In genomic region chr19:30549044-30549853, GRCm38 (mm10) we compare ENCODE assay signal across 8 mouse cellular contexts. TPM values are rescaled to one million over a fixed set of nuclear protein-coding genes. Genes with fewer than 3 reads are reported as not detected.
DNase-seq lines count a peak whose midpoint lies in the region; ATAC-seq and TF ChIP-seq lines count a peak whose summit lies in the region.

Gene Dkk1, minus strand, starts transcription at chr19:30549665.

- H3K4me3 ChIP-seq in kidney, postnatal 0 days (replicated peaks; ENCODE audit: low read depth, low read length): peak within 1 kb of the TSS; percentile 46

- H3K9me3 ChIP-seq in kidney, postnatal 0 days (replicated peaks; ENCODE audit: low read length): no peaks in the 10 kb centered on the region

- H3K27me3 ChIP-seq in kidney, postnatal 0 days (ENCODE audit: insufficient read depth, low read length): peaks cover 6% of the 10 kb centered on the region; the same call in 1 of the 2 replicates

- H3K27ac ChIP-seq in kidney, postnatal 0 days: no peak within 1 kb of the TSS

- peak; percentile 21 for DNase-seq in adrenal gland, postnatal 10 days
- DNase-seq in adrenal gland, postnatal 4 days (ENCODE audit: low spot score in 2 of 2): no peak
- DNase-seq in MN1 (ENCODE audit: low spot score): peak; percentile 89
- peak; percentile 67 for DNase-seq in forelimb bud, embryonic 11.5 days (ENCODE audit: low read depth, low spot score)
- DNase-seq in kidney, postnatal 0 days (ENCODE audit: low spot score): peak; percentile 90
- no peak for DNase-seq in urinary bladder, postnatal 36 days (ENCODE audit: low spot score in 2 of 2)
- DNase-seq in layer of hippocampus, adult 18-20 months (ENCODE audit: low spot score in 2 of 2): no peak

- ATAC-seq in kidney, postnatal 0 days (replicated peaks; ENCODE audit: low FRiP score, low read depth): peak; percentile 87
- ATAC-seq in megakaryocyte progenitor cell, adult 5-6 weeks (replicated peaks; ENCODE audit: poor library complexity): peak; percentile 60

- H3K36me3 ChIP-seq in kidney, postnatal 0 days (ENCODE audit: insufficient read depth, low read length): no peaks in the 10 kb centered on the region

- H3K4me1 ChIP-seq in kidney, postnatal 0 days (replicated peaks; ENCODE audit: insufficient read depth, low read length): peaks cover 7% of the 10 kb centered on the region; the same call in 1 of the 2 replicates

- peak within 1 kb of the TSS; percentile 67 for H3K4me2 ChIP-seq in kidney, postnatal 0 days (ENCODE audit: low read length)

- H3K9ac ChIP-seq in kidney, postnatal 0 days (ENCODE audit: low read depth, low read length): peak within 1 kb of the TSS; percentile 40; the same call in 1 of the 2 replicates

- TF ChIP-seq CTCF in kidney, postnatal 0 days (IDR thresholded peaks at IDR 0.05; ENCODE audit: low read depth): peak; percentile 45

- WGBS in kidney, postnatal 0 days: 1% methylated on average over 26 of the region's 26 CpGs

RNA-seq across cellular contexts. Expression of gene Dkk1, which starts in this region (rescaled TPM):
- total RNA-seq in adrenal gland, postnatal 10 days (2021): 1 to 10 TPM in 1 of 2 experiments, under 1 TPM in 1; 0.66 to 1.4 TPM
- 1 to 10 TPM in 1 of 2 experiments, under 1 TPM in 1; 0.73 to 2.8 TPM for total RNA-seq in adrenal gland, postnatal 4 days (2021)
- polyA plus RNA-seq in kidney, postnatal 0 days (2015; fragmentation: Nextera tagmentation; extraction: Ambion mirVana): 25.7 and 26.9 TPM in 2 replicates
- not detected in 2 replicates for total RNA-seq in megakaryocyte progenitor cell, adult 5-6 weeks (2015)
- total RNA-seq in megakaryocyte progenitor cell, adult 5-6 weeks (2017): not detected in 2 replicates
- not detected for total RNA-seq in layer of hippocampus, adult 18-20 months (2021)

Comparison
In these comparisons a context has a peak if more than half of its experiments do, and no peak if none do; other contexts are left out.
1. DNase-seq: peak in adrenal gland, postnatal 10 days (single experiment), MN1 (single experiment), forelimb bud, embryonic 11.5 days (single experiment) and kidney, postnatal 0 days (single experiment); none in adrenal gland, postnatal 4 days (0 of 2), urinary bladder, postnatal 36 days (0 of 2) and layer of hippocampus, adult 18-20 months (0 of 2).
2. Peak in ATAC-seq in megakaryocyte progenitor cell, adult 5-6 weeks; RNA of the gene not detected or under 1 TPM.